Mouse (Mus musculus) macrophage (primary cell): Measurements from ENCODE around the gene Camta2. TPM values are rescaled to one million over a fixed set of nuclear protein-coding genes. Genes with fewer than 3 reads are reported as not detected.

ENCODE experiments used
- H3K27ac ChIP-seq: fragments of 350-480 bp; formaldehyde crosslinking; 2 replicates; pipeline ENCODE4 v1.9.0; 2021
- H3K36me3 ChIP-seq: fragments of 350-480 bp; formaldehyde crosslinking; 2 replicates; pipeline ENCODE4 v1.9.0; 2021; ENCODE audit errors: inconsistent target
- H3K4me3 ChIP-seq: fragments of 350-480 bp; formaldehyde crosslinking; 2 replicates; pipeline ENCODE4 v1.9.0; 2021; ENCODE audit errors: inconsistent target
- H3K79me2 ChIP-seq: fragments of 350-480 bp; formaldehyde crosslinking; 2 replicates; pipeline ENCODE4 v1.9.0; 2021; ENCODE audit errors: inconsistent target
- WGBS: methylation state at CpG from one replicate; pipeline ENCODE4 v1.1.7; 2026; ENCODE audit warnings: inconsistent platforms; ENCODE audit not compliant: missing documents; 5-methylcytosine and 5-hydroxymethylcytosine counted together
- polyA plus RNA-seq: library from polyadenylated mRNA; stranded (reverse); fragments of 250-400 nt; gene quantifications from 3 replicates; pipeline ENCODE4 v1.2.4, GENCODE M21; 2018; ENCODE audit warnings: inconsistent platforms

Gene Camta2
- polyA plus RNA-seq, 1 experiment from 2014 or later: 41.4 TPM

GRCm38 (mm10) chr11:70664741-70665140 is 23.2 kb downstream of the Camta2 start:
- Histone ChIP-seq H3K4me3 (no peak overlapping the region), H3K79me2 (peaks cover 22% of the 10 kb centered on the region), H3K36me3 (peaks cover 23% of the 10 kb centered on the region; the same call in 1 of the 2 replicates), H3K27ac (no peak overlapping the region)
- 92% methylated on average over 9 of the region's 9 CpGs for WGBS

- WGBS: 98% methylated on average over 6 of the region's 6 CpGs
- H3K36me3 ChIP-seq: peaks cover 23% of the 10 kb centered on the region; the same call in 1 of the 2 replicates
Measured at GRCm38 (mm10) chr11:70663957-70664356, 23.9 kb downstream of the Camta2 start.

GRCm38 (mm10) chr11:70663101-70663500 is 24.8 kb downstream of the Camta2 start:
- H3K79me2 ChIP-seq: peaks cover 22% of the 10 kb centered on the region
- H3K4me3 ChIP-seq: no peak overlapping the region
- H3K27ac ChIP-seq: no peak overlapping the region
- H3K36me3 ChIP-seq: peaks cover 23% of the 10 kb centered on the region; the same call in 1 of the 2 replicates
- WGBS: 96% methylated on average over 4 of the region's 8 CpGs

More at GRCm38 (mm10) chr11:70663957-70664356, 23.9 kb downstream of the Camta2 start:
- Histone ChIP-seq H3K79me2 (peaks cover 22% of the 10 kb centered on the region), H3K4me3 (no peak overlapping the region), H3K27ac (no peak overlapping the region)

- Histone ChIP-seq H3K79me2 (peaks cover 9% of the 10 kb centered on the region; the same call in 1 of the 2 replicates), H3K4me3 (no peak overlapping the region), H3K27ac (no peak overlapping the region), H3K36me3 (peaks cover 23% of the 10 kb centered on the region; the same call in 1 of the 2 replicates)
- WGBS: 93% methylated on average over 8 of the region's 8 CpGs
Measured at GRCm38 (mm10) chr11:70660571-70660970, 27.3 kb downstream of the Camta2 start.

GRCm38 (mm10) chr11:70658942-70659341 is 29.0 kb downstream of the Camta2 start:
- Histone ChIP-seq H3K79me2 (peaks cover 3% of the 10 kb centered on the region; the same call in 1 of the 2 replicates), H3K36me3 (peaks cover 8% of the 10 kb centered on the region; the same call in 1 of the 2 replicates), H3K4me3 (no peak overlapping the region), H3K27ac (no peak overlapping the region)
- 96% methylated on average over 8 of the region's 8 CpGs for WGBS

- Histone ChIP-seq H3K79me2 (peaks cover 7% of the 10 kb centered on the region), H3K4me3 (no peak overlapping the region), H3K36me3 (peaks cover 6% of the 10 kb centered on the region; the same call in 1 of the 2 replicates), H3K27ac (no peak overlapping the region)
- 86% methylated on average over 5 of the region's 5 CpGs for WGBS
Measured at GRCm38 (mm10) chr11:70658521-70658920, 29.4 kb downstream of the Camta2 start.

- Histone ChIP-seq H3K36me3 (peaks cover 2% of the 10 kb centered on the region; the same call in 1 of the 2 replicates), H3K27ac (no peak overlapping the region), H3K79me2 (peaks cover 12% of the 10 kb centered on the region), H3K4me3 (no peak overlapping the region)
- WGBS: 93% methylated on average over 9 of the region's 9 CpGs
Measured at GRCm38 (mm10) chr11:70657991-70658390, 29.9 kb downstream of the Camta2 start.

- Histone ChIP-seq H3K4me3 (no peak overlapping the region), H3K27ac (no peak overlapping the region)
- 76% methylated on average over 6 of the region's 6 CpGs for WGBS
Measured at GRCm38 (mm10) chr11:70657573-70657972, 30.3 kb downstream of the Camta2 start.

GRCm38 (mm10) chr11:70656964-70657363 is 30.9 kb downstream of the Camta2 start, which contains the start of gene Eno3:
Eno3 (plus strand) TSS chr11:70657202.
- Histone ChIP-seq H3K4me3 (peak within 1 kb of the TSS; percentile 47), H3K27ac (peak within 1 kb of the TSS; percentile 96), H3K79me2 (peaks cover 22% of the 10 kb centered on the region), H3K36me3 (peaks cover 9% of the 10 kb centered on the region; the same call in 1 of the 2 replicates)
- 75% methylated on average over 3 of the region's 3 CpGs for WGBS

More at GRCm38 (mm10) chr11:70657573-70657972, 30.3 kb downstream of the Camta2 start:
- peaks cover 16% of the 10 kb centered on the region for H3K79me2 ChIP-seq
- peaks cover 3% of the 10 kb centered on the region; the same call in 1 of the 2 replicates for H3K36me3 ChIP-seq

- Histone ChIP-seq H3K79me2 (peaks cover 27% of the 10 kb centered on the region), H3K36me3 (peaks cover 11% of the 10 kb centered on the region; the same call in 1 of the 2 replicates), H3K27ac (peak overlapping the region; percentile 96), H3K4me3 (peak overlapping the region; percentile 47)
- WGBS: 63% methylated on average over 16 of the region's 16 CpGs
Measured at GRCm38 (mm10) chr11:70656456-70656927, 31.4 kb downstream of the Camta2 start.

GRCm38 (mm10) chr11:70655571-70656455 is 32.1 kb downstream of the Camta2 start:
- Histone ChIP-seq H3K36me3 (peaks cover 11% of the 10 kb centered on the region; the same call in 1 of the 2 replicates), H3K27ac (peak overlapping the region; percentile 96), H3K4me3 (peak overlapping the region; percentile 47), H3K79me2 (peaks cover 34% of the 10 kb centered on the region)
- 4% methylated on average over 61 of the region's 61 CpGs for WGBS

- WGBS: under 1% methylated on average over 45 of the region's 48 CpGs
- Histone ChIP-seq H3K79me2 (peaks cover 41% of the 10 kb centered on the region), H3K4me3 (peak overlapping the region; percentile 79), H3K27ac (peak overlapping the region; percentile 96), H3K36me3 (peaks cover 12% of the 10 kb centered on the region; the same call in 1 of the 2 replicates)
Measured at GRCm38 (mm10) chr11:70654923-70655570, 32.9 kb downstream of the Camta2 start.

- under 1% methylated on average over 57 of the region's 61 CpGs for WGBS
- H3K79me2 ChIP-seq: peaks cover 48% of the 10 kb centered on the region
Measured at GRCm38 (mm10) chr11:70654198-70654922, 33.5 kb downstream of the Camta2 start, which contains the start of gene Pfn1. Pfn1 (minus strand) TSS chr11:70654644.

More at GRCm38 (mm10) chr11:70654198-70654922, 33.5 kb downstream of the Camta2 start, which contains the start of gene Pfn1:
- Histone ChIP-seq H3K36me3 (peaks cover 19% of the 10 kb centered on the region; the same call in 1 of the 2 replicates), H3K27ac (peak within 1 kb of the TSS; percentile 96), H3K4me3 (peak within 1 kb of the TSS; percentile 79)
